Mouse (Mus musculus): ENCODE results near the gene Wdr89.

- no peak for TF ChIP-seq CTCF (IDR thresholded peaks at IDR 0.05; ENCODE audit: control insufficient read depth, insufficient read depth, insufficient read length)
- TF ChIP-seq MYOG (IDR thresholded peaks at IDR 0.05; ENCODE audit: control insufficient read depth, extremely low read depth, insufficient read length) = no peak
- no peak for TF ChIP-seq USF1 (IDR thresholded peaks at IDR 0.05; ENCODE audit: low read depth)
- no peak for TF ChIP-seq MAX (IDR thresholded peaks at IDR 0.05)
- TF ChIP-seq FOSL1 (IDR thresholded peaks at IDR 0.05; ENCODE audit: insufficient read depth, low read length, poor library complexity, severe bottlenecking) = no peak
- no peak for TF ChIP-seq MYOD1 (IDR thresholded peaks at IDR 0.05; ENCODE audit: control insufficient read depth, insufficient read length, low read depth)
Measured at GRCm38 (mm10) chr12:75678393-75678792, 9.1 kb upstream of the Wdr89 start.
